Mouse (Mus musculus) forebrain, embryonic 10.5 days (tissue): ENCODE data around the gene Lgalsl. TPM values are rescaled to one million over a fixed set of nuclear protein-coding genes. Genes with fewer than 3 reads are reported as not detected.

Experiments used
- polyA plus RNA-seq: library from polyadenylated mRNA; unstranded; fragments of >200 nt; fragmentation: Nextera tagmentation; extraction: Ambion mirVana; gene quantifications from 2 replicates; pipeline ENCODE4 v1.2.1, GENCODE M21; 2016

Gene Lgalsl
- polyA plus RNA-seq, 1 experiment from 2014 or later: 27.2 TPM

Other genes starting within 250 kb of the Lgalsl start
- gene Aftph, start 89.5 kb downstream of the Lgalsl start, polyA plus RNA-seq: 20.5 and 21.9 TPM in 2 replicates